Mouse (Mus musculus): ENCODE measurements at regions not wholly inside any gene's neighbourhood (a gene's known extent, or its start where the extent isn't known, plus 50 kb on each side); places are given as distances from the start of the nearest gene placed in this dataset.

- H3K4me2 ChIP-seq: no peak overlapping the region
- H3K4me1 ChIP-seq: no peaks in the 10 kb centered on the region
- no peak overlapping the region for H3K9ac ChIP-seq
- H3K27me3 ChIP-seq: no peaks in the 10 kb centered on the region
- peaks cover 8% of the 10 kb centered on the region for H3K9me3 ChIP-seq
- no peaks in the 10 kb centered on the region for H3K36me3 ChIP-seq (replicated peaks)
- no peak overlapping the region for H3K27ac ChIP-seq
- 84% methylated on average over 15 of the region's 15 CpGs for WGBS
- no peak overlapping the region for H3K4me3 ChIP-seq (replicated peaks)
- ATAC-seq (ENCODE audit: low FRiP score): no peak
These were observed 88.6 kb downstream of the Inhba start for GRCm38 (mm10) chr13:16100253-16100652.

GRCm38 (mm10) chr13:16114837-16115236 is 103.2 kb downstream of the Inhba start:
- Histone ChIP-seq H3K27ac (no peak overlapping the region), H3K27me3 (no peaks in the 10 kb centered on the region), H3K9me3 (no peaks in the 10 kb centered on the region), H3K36me3 (replicated peaks) (no peaks in the 10 kb centered on the region), H3K9ac (no peak overlapping the region), H3K4me1 (no peaks in the 10 kb centered on the region), H3K4me3 (replicated peaks) (no peak overlapping the region), H3K4me2 (no peak overlapping the region)
- ATAC-seq (ENCODE audit: low FRiP score): no peak
- 81% methylated on average over 2 of the region's 2 CpGs for WGBS

- H3K9ac ChIP-seq: no peak overlapping the region
- no peak overlapping the region for H3K4me3 ChIP-seq (replicated peaks)
- no peaks in the 10 kb centered on the region for H3K36me3 ChIP-seq (replicated peaks)
- no peaks in the 10 kb centered on the region for H3K27me3 ChIP-seq
- no peak for ATAC-seq (ENCODE audit: low FRiP score)
- no peak overlapping the region for H3K27ac ChIP-seq
- H3K4me1 ChIP-seq: no peaks in the 10 kb centered on the region
- no peaks in the 10 kb centered on the region for H3K9me3 ChIP-seq
- H3K4me2 ChIP-seq: no peak overlapping the region
These were observed 135.0 kb downstream of the Inhba start for GRCm38 (mm10) chr13:16146686-16147085.

GRCm38 (mm10) chr13:16154926-16155325 is 143.3 kb downstream of the Inhba start:
- Histone ChIP-seq H3K9ac (no peak overlapping the region), H3K27me3 (no peaks in the 10 kb centered on the region), H3K4me1 (no peaks in the 10 kb centered on the region), H3K4me3 (replicated peaks) (no peak overlapping the region), H3K27ac (no peak overlapping the region), H3K9me3 (no peaks in the 10 kb centered on the region), H3K36me3 (replicated peaks) (no peaks in the 10 kb centered on the region), H3K4me2 (no peak overlapping the region)
- no peak for ATAC-seq (ENCODE audit: low FRiP score)
- WGBS: 94% methylated on average over 1 of the region's 1 CpGs

- Histone ChIP-seq H3K9me3 (no peaks in the 10 kb centered on the region), H3K4me1 (no peaks in the 10 kb centered on the region), H3K4me3 (replicated peaks) (no peak overlapping the region), H3K4me2 (no peak overlapping the region), H3K27ac (no peak overlapping the region), H3K27me3 (no peaks in the 10 kb centered on the region), H3K9ac (no peak overlapping the region), H3K36me3 (replicated peaks) (no peaks in the 10 kb centered on the region)
- WGBS: 77% methylated on average over 5 of the region's 5 CpGs
- ATAC-seq (ENCODE audit: low FRiP score): no peak
These were observed 153.7 kb downstream of the Inhba start for GRCm38 (mm10) chr13:16165204-16165894.

GRCm38 (mm10) chr13:16196692-16197091 is 185.0 kb downstream of the Inhba start:
- Histone ChIP-seq H3K9ac (no peak overlapping the region), H3K4me2 (no peak overlapping the region), H3K4me3 (replicated peaks) (no peak overlapping the region), H3K4me1 (no peaks in the 10 kb centered on the region), H3K27me3 (no peaks in the 10 kb centered on the region), H3K36me3 (replicated peaks) (no peaks in the 10 kb centered on the region), H3K9me3 (no peaks in the 10 kb centered on the region), H3K27ac (no peak overlapping the region)
- no peak for ATAC-seq (ENCODE audit: low FRiP score)
- WGBS: 85% methylated on average over 1 of the region's 1 CpGs

- no peak for ATAC-seq (ENCODE audit: low FRiP score)
- Histone ChIP-seq H3K36me3 (replicated peaks) (no peaks in the 10 kb centered on the region), H3K4me3 (replicated peaks) (no peak overlapping the region), H3K27ac (no peak overlapping the region), H3K4me1 (no peaks in the 10 kb centered on the region), H3K9me3 (no peaks in the 10 kb centered on the region), H3K9ac (no peak overlapping the region), H3K4me2 (no peak overlapping the region), H3K27me3 (no peaks in the 10 kb centered on the region)
- WGBS: 89% methylated on average over 1 of the region's 1 CpGs
These were observed 188.4 kb downstream of the Inhba start for GRCm38 (mm10) chr13:16200046-16200445.

- Histone ChIP-seq H3K9ac (no peak overlapping the region), H3K36me3 (replicated peaks) (no peaks in the 10 kb centered on the region), H3K4me2 (no peak overlapping the region), H3K4me1 (no peaks in the 10 kb centered on the region), H3K27ac (no peak overlapping the region), H3K27me3 (no peaks in the 10 kb centered on the region), H3K9me3 (no peaks in the 10 kb centered on the region), H3K4me3 (replicated peaks) (no peak overlapping the region)
- ATAC-seq (ENCODE audit: low FRiP score): no peak
- WGBS: 72% methylated on average over 3 of the region's 3 CpGs
These were observed 191.5 kb downstream of the Inhba start for GRCm38 (mm10) chr13:16203147-16203546.

DNA sequence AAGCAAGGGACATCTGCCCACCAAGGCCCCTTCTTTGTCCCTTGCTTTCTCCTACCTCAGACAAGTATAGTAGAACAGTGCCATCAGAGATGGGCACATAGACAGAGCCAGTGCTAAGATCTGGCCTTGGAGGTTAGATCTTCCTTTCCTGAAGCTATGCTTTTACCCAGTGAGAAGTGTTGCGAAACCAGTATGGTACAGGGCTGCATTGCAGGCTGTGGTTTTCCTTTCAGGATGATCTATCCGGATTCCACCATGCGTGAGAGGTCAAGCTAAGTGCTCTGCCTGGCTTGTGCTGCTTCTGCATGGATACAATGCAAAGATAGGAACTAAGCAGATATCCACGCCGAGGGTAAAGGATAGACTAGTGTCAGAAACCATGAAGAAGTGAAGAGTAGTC is 192.4 kb downstream of the Inhba start:
- H3K27me3 ChIP-seq: no peaks in the 10 kb centered on the region
- no peaks in the 10 kb centered on the region for H3K36me3 ChIP-seq (replicated peaks)
- no peak overlapping the region for H3K4me3 ChIP-seq (replicated peaks)
- H3K9ac ChIP-seq: no peak overlapping the region
- no peak overlapping the region for H3K27ac ChIP-seq
- H3K4me1 ChIP-seq: no peaks in the 10 kb centered on the region
- no peaks in the 10 kb centered on the region for H3K9me3 ChIP-seq
- H3K4me2 ChIP-seq: no peak overlapping the region
- 96% methylated on average over 5 of the region's 5 CpGs for WGBS
- ATAC-seq (ENCODE audit: low FRiP score): no peak

GRCm38 (mm10) chr13:16211482-16211881 is 199.8 kb downstream of the Inhba start:
- no peak for ATAC-seq (ENCODE audit: low FRiP score)
- no peaks in the 10 kb centered on the region for H3K9me3 ChIP-seq
- H3K36me3 ChIP-seq (replicated peaks): no peaks in the 10 kb centered on the region
- no peak overlapping the region for H3K4me2 ChIP-seq
- H3K27me3 ChIP-seq: no peaks in the 10 kb centered on the region
- WGBS: 80% methylated on average over 2 of the region's 2 CpGs
- H3K27ac ChIP-seq: no peak overlapping the region
- no peak overlapping the region for H3K9ac ChIP-seq
- H3K4me3 ChIP-seq (replicated peaks): no peak overlapping the region
- H3K4me1 ChIP-seq: no peaks in the 10 kb centered on the region

- Histone ChIP-seq H3K4me3 (replicated peaks) (no peak overlapping the region), H3K4me2 (no peak overlapping the region), H3K9me3 (no peaks in the 10 kb centered on the region), H3K4me1 (no peaks in the 10 kb centered on the region), H3K9ac (no peak overlapping the region), H3K27me3 (no peaks in the 10 kb centered on the region), H3K27ac (no peak overlapping the region), H3K36me3 (replicated peaks) (no peaks in the 10 kb centered on the region)
- no peak for ATAC-seq (ENCODE audit: low FRiP score)
These were observed 208.2 kb downstream of the Inhba start for GRCm38 (mm10) chr13:16219877-16220276.

- no peaks in the 10 kb centered on the region for H3K27me3 ChIP-seq
- no peak overlapping the region for H3K4me3 ChIP-seq (replicated peaks)
- H3K4me2 ChIP-seq: no peak overlapping the region
- H3K27ac ChIP-seq: no peak overlapping the region
- no peak for ATAC-seq (ENCODE audit: low FRiP score)
- H3K9me3 ChIP-seq: no peaks in the 10 kb centered on the region
- WGBS: 71% methylated on average over 5 of the region's 5 CpGs
- no peaks in the 10 kb centered on the region for H3K4me1 ChIP-seq
- H3K9ac ChIP-seq: no peak overlapping the region
- H3K36me3 ChIP-seq (replicated peaks): no peaks in the 10 kb centered on the region
These were observed 211.4 kb downstream of the Inhba start for GRCm38 (mm10) chr13:16222942-16223600.

- no peak for ATAC-seq (ENCODE audit: low FRiP score)
- Histone ChIP-seq H3K27me3 (no peaks in the 10 kb centered on the region), H3K27ac (no peak overlapping the region), H3K9me3 (no peaks in the 10 kb centered on the region), H3K36me3 (replicated peaks) (no peaks in the 10 kb centered on the region), H3K4me3 (replicated peaks) (no peak overlapping the region), H3K4me1 (no peaks in the 10 kb centered on the region), H3K9ac (no peak overlapping the region), H3K4me2 (no peak overlapping the region)
- WGBS: 79% methylated on average over 3 of the region's 3 CpGs
These were observed 249.5 kb downstream of the Inhba start for GRCm38 (mm10) chr13:16261145-16261544.
